Mouse (Mus musculus) thymus, adult 2 months (tissue): ENCODE data around the gene Kif21a.

Experiments
- CTCF ChIP-seq: fragments of 200-500 bp; IDR thresholded peaks from 2 replicates; pipeline ENCODE4 v1.5.1; 2012; ENCODE audit warnings: mild to moderate bottlenecking, control low read depth, low read length, moderate library complexity, borderline replicate concordance; ENCODE audit not compliant: control insufficient read depth, poor library complexity, insufficient read depth; ENCODE audit errors: extremely low read depth
- POLR2A ChIP-seq: fragments of 200-500 bp; IDR thresholded peaks from 2 replicates; pipeline ENCODE4 v1.6.1; 2012; ENCODE audit warnings: mild to moderate bottlenecking, low read length, control low read depth, moderate library complexity; ENCODE audit not compliant: control insufficient read depth, poor library complexity, insufficient read depth; ENCODE audit errors: extremely low read depth

DNA sequence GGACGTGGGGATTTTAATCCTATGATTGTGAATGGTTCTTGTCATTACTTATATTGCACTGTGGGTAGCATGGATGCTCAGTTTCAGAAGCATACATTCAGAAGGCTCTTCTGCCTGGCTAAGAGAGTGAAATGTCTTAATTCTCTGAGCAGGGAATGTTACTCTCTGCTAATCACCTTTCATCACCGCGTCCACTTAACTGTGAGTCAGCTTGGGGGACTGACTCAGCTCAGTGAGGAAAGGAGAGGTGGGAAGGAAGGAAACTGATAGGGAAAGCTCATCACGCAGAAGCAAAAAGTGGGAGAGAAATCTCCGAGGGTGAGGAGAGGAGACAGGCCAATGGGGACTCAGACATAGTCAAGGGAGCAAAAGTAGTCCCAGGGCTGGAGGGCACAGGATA lies 10.9 kb downstream of the Kif21a start:
- TF ChIP-seq CTCF (no peak), POLR2A (no peak)
